Mouse (Mus musculus): ENCODE data around the gene Hp. TPM values are rescaled to one million over a fixed set of nuclear protein-coding genes. Genes with fewer than 3 reads are reported as not detected.

Gene Hp
- polyA plus RNA-seq, 1 experiment from 2014 or later = 3.4 TPM

- peaks cover 3% of the 10 kb centered on the region; the same call in 1 of the 2 replicates for H3K9me3 ChIP-seq (ENCODE audit: control insufficient read depth, low read length)
- no peak overlapping the region for H3K4me3 ChIP-seq (ENCODE audit: low read length)
- WGBS = 78% methylated on average over 4 of the region's 4 CpGs
- no peak overlapping the region for H3K27ac ChIP-seq (ENCODE audit: low read depth, low read length)
- no peaks in the 10 kb centered on the region for H3K4me1 ChIP-seq (ENCODE audit: control insufficient read depth, insufficient read depth, low read length)
- no peak overlapping the region for H3K9ac ChIP-seq (ENCODE audit: low read depth, low read length)
- ATAC-seq (ENCODE audit: low FRiP score, low TSS enrichment) = no peak
- no peak overlapping the region for H3K4me2 ChIP-seq (replicated peaks; ENCODE audit: low read depth, low read length)
- H3K27me3 ChIP-seq (ENCODE audit: control insufficient read depth, insufficient read depth, low read length) = no peaks in the 10 kb centered on the region
- peaks cover 2% of the 10 kb centered on the region; the same call in 1 of the 2 replicates for H3K36me3 ChIP-seq (ENCODE audit: control insufficient read depth, insufficient read depth, low read length)
Measured at GRCm38 (mm10) chr8:109576311-109576710, 2.7 kb downstream of the Hp start.

- no peak for ATAC-seq (ENCODE audit: low FRiP score, low TSS enrichment)
- no peak overlapping the region for H3K4me3 ChIP-seq (ENCODE audit: low read length)
- no peaks in the 10 kb centered on the region for H3K9me3 ChIP-seq (ENCODE audit: control insufficient read depth, low read length)
- H3K36me3 ChIP-seq (ENCODE audit: control insufficient read depth, insufficient read depth, low read length) = peaks cover 9% of the 10 kb centered on the region; the same call in 1 of the 2 replicates
- no peak overlapping the region for H3K27ac ChIP-seq (ENCODE audit: low read depth, low read length)
- peaks cover 3% of the 10 kb centered on the region; the same call in 1 of the 2 replicates for H3K4me1 ChIP-seq (ENCODE audit: control insufficient read depth, insufficient read depth, low read length)
- no peaks in the 10 kb centered on the region for H3K27me3 ChIP-seq (ENCODE audit: control insufficient read depth, insufficient read depth, low read length)
- H3K9ac ChIP-seq (ENCODE audit: low read depth, low read length) = no peak overlapping the region
- 91% methylated on average over 12 of the region's 12 CpGs for WGBS
- H3K4me2 ChIP-seq (replicated peaks; ENCODE audit: low read depth, low read length) = no peak overlapping the region
Measured at GRCm38 (mm10) chr8:109571139-109571538, 7.8 kb downstream of the Hp start.

DNA sequence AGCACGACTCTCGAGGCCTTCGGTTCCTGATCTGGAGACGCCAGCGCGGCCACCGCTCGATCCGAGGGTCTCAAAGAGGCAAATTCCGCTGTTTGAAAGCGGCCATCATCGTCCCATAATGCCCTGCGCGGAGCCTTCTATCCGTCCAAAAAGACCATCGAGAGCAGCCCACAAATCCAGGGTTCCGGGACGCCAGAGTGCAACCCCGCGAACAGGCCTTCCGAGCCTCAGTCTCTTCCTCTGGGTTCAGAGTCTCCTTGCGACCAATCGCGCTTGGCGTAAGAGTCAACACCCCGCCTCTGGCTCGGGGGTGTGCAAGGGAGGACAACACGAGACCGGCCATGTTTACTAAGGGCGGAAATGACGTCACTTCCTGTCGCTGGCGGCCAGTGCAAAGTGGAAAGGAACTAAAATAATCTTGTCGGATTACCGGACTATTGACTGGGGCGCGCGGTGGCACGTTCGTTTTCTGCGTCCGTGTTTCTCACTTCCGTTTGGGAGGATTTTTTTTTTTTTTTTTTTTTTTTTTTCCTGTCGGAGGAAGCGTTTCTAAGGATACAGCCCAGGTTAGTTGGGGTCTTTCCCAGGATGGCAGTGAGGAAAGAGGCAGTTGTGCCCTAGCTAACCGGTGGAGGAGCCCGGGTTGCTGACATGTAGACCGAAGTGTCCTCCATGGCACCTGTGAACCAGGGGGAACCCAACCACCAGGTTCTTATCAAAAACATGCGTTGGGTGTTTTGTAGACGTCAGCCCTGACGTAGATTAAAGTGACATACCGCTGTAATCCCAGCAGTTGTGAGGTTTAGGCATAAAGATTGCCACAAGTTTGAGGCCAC is 13.3 kb downstream of the Hp start, which contains the start of the genes Dhx38 and Txnl4b:
Gene Dhx38, minus strand, starts transcription at position 364 of the 836 bp plus-strand sequence.
Gene Txnl4b, plus strand, starts transcription at position 395 of the 836 bp plus-strand sequence.
- peak; percentile 100 for ATAC-seq (ENCODE audit: low FRiP score, low TSS enrichment)
- Histone ChIP-seq H3K4me2 (replicated peaks; ENCODE audit: low read depth, low read length) (peak within 1 kb of the TSS; percentile 90), H3K4me3 (ENCODE audit: low read length) (peak within 1 kb of the TSS; percentile 98), H3K9me3 (ENCODE audit: control insufficient read depth, low read length) (no peaks in the 10 kb centered on the region), H3K4me1 (ENCODE audit: control insufficient read depth, insufficient read depth, low read length) (peaks cover 12% of the 10 kb centered on the region; the same call in 1 of the 2 replicates), H3K27me3 (ENCODE audit: control insufficient read depth, insufficient read depth, low read length) (no peaks in the 10 kb centered on the region), H3K27ac (ENCODE audit: low read depth, low read length) (peak within 1 kb of the TSS; percentile 87), H3K36me3 (ENCODE audit: control insufficient read depth, insufficient read depth, low read length) (peaks cover 27% of the 10 kb centered on the region), H3K9ac (ENCODE audit: low read depth, low read length) (peak within 1 kb of the TSS; percentile 92)
- under 1% methylated on average over 52 of the region's 52 CpGs for WGBS

- no peaks in the 10 kb centered on the region for H3K9me3 ChIP-seq (ENCODE audit: control insufficient read depth, low read length)
- H3K36me3 ChIP-seq (ENCODE audit: control insufficient read depth, insufficient read depth, low read length) = peaks cover 34% of the 10 kb centered on the region
- peak overlapping the region; percentile 87; the same call in 1 of the 2 replicates for H3K27ac ChIP-seq (ENCODE audit: low read depth, low read length)
- ATAC-seq (ENCODE audit: low FRiP score, low TSS enrichment) = no peak
- H3K4me3 ChIP-seq (ENCODE audit: low read length) = peak overlapping the region; percentile 98
- peak overlapping the region; percentile 90 for H3K4me2 ChIP-seq (replicated peaks; ENCODE audit: low read depth, low read length)
- H3K4me1 ChIP-seq (ENCODE audit: control insufficient read depth, insufficient read depth, low read length) = peaks cover 12% of the 10 kb centered on the region; the same call in 1 of the 2 replicates
- H3K27me3 ChIP-seq (ENCODE audit: control insufficient read depth, insufficient read depth, low read length) = no peaks in the 10 kb centered on the region
- 5% methylated on average over 10 of the region's 10 CpGs for WGBS
- H3K9ac ChIP-seq (ENCODE audit: low read depth, low read length) = peak overlapping the region; percentile 92
Measured at GRCm38 (mm10) chr8:109564766-109565165, 14.2 kb downstream of the Hp start.

GRCm38 (mm10) chr8:109563881-109564280 is 15.1 kb downstream of the Hp start:
- Histone ChIP-seq H3K9me3 (ENCODE audit: control insufficient read depth, low read length) (no peaks in the 10 kb centered on the region), H3K36me3 (ENCODE audit: control insufficient read depth, insufficient read depth, low read length) (peaks cover 38% of the 10 kb centered on the region), H3K4me3 (ENCODE audit: low read length) (peak overlapping the region; percentile 98; the same call in 1 of the 2 replicates), H3K27me3 (ENCODE audit: control insufficient read depth, insufficient read depth, low read length) (no peaks in the 10 kb centered on the region), H3K9ac (ENCODE audit: low read depth, low read length) (no peak overlapping the region), H3K4me1 (ENCODE audit: control insufficient read depth, insufficient read depth, low read length) (peaks cover 12% of the 10 kb centered on the region; the same call in 1 of the 2 replicates), H3K27ac (ENCODE audit: low read depth, low read length) (no peak overlapping the region), H3K4me2 (replicated peaks; ENCODE audit: low read depth, low read length) (peak overlapping the region; percentile 90; the same call in 1 of the 2 replicates)
- WGBS = 87% methylated on average over 2 of the region's 2 CpGs
- ATAC-seq (ENCODE audit: low FRiP score, low TSS enrichment) = no peak

- H3K27me3 ChIP-seq (ENCODE audit: control insufficient read depth, insufficient read depth, low read length) = no peaks in the 10 kb centered on the region
- ATAC-seq (ENCODE audit: low FRiP score, low TSS enrichment) = no peak
- H3K27ac ChIP-seq (ENCODE audit: low read depth, low read length) = no peak overlapping the region
- H3K9me3 ChIP-seq (ENCODE audit: control insufficient read depth, low read length) = no peaks in the 10 kb centered on the region
- H3K4me2 ChIP-seq (replicated peaks; ENCODE audit: low read depth, low read length) = no peak overlapping the region
- peaks cover 96% of the 10 kb centered on the region for H3K36me3 ChIP-seq (ENCODE audit: control insufficient read depth, insufficient read depth, low read length)
- H3K4me3 ChIP-seq (ENCODE audit: low read length) = no peak overlapping the region
- H3K9ac ChIP-seq (ENCODE audit: low read depth, low read length) = no peak overlapping the region
- WGBS = 39% methylated on average over 3 of the region's 3 CpGs
- no peaks in the 10 kb centered on the region for H3K4me1 ChIP-seq (ENCODE audit: control insufficient read depth, insufficient read depth, low read length)
Measured at GRCm38 (mm10) chr8:109551663-109552062, 27.3 kb downstream of the Hp start.

- Histone ChIP-seq H3K4me1 (ENCODE audit: control insufficient read depth, insufficient read depth, low read length) (no peaks in the 10 kb centered on the region), H3K27me3 (ENCODE audit: control insufficient read depth, insufficient read depth, low read length) (no peaks in the 10 kb centered on the region), H3K4me2 (replicated peaks; ENCODE audit: low read depth, low read length) (no peak overlapping the region), H3K4me3 (ENCODE audit: low read length) (no peak overlapping the region), H3K36me3 (ENCODE audit: control insufficient read depth, insufficient read depth, low read length) (peaks cover 22% of the 10 kb centered on the region), H3K9ac (ENCODE audit: low read depth, low read length) (no peak overlapping the region), H3K9me3 (ENCODE audit: control insufficient read depth, low read length) (no peaks in the 10 kb centered on the region), H3K27ac (ENCODE audit: low read depth, low read length) (no peak overlapping the region)
- ATAC-seq (ENCODE audit: low FRiP score, low TSS enrichment) = no peak
- 44% methylated on average over 3 of the region's 3 CpGs for WGBS
Measured at GRCm38 (mm10) chr8:109544049-109544448, 34.9 kb downstream of the Hp start.

DNA sequence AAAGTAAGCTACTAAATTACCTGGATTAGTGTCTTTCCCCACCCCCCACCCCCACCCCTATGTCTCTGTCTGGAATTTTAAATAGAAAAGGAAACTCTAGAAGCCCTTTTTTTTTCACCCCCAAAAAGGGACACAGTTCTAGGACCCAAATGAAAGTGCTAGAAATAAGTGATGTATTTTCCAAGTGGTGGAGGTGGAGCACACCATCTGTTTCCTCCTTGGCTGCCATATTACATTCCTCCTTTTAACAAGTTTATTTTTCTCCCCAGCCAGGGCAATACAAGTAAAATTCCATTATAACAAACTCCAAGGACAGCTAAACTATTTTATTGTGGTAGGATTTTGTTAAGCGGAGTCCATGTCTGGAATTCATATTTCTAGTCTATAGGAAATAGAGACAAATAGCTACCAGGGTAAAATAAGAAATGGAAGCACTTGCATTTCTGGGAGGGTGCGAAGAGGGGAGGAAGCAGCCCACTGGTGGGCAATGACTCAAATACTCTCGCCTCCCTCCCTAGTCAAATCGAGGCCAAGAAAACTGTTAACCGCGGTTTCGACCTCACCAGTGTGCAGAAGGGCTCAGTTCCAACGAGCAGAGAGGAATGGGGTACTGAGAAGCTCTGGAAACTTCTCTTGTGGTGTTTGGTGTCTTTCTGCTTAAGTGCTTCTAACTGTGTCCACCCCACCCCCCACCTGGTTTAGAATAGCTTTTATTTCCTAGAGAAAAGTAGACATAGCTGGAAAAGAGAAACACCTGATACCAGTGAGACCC is 36.0 kb downstream of the Hp start:
- Histone ChIP-seq H3K4me1 (ENCODE audit: control insufficient read depth, insufficient read depth, low read length) (no peaks in the 10 kb centered on the region), H3K36me3 (ENCODE audit: control insufficient read depth, insufficient read depth, low read length) (peaks cover 12% of the 10 kb centered on the region), H3K4me3 (ENCODE audit: low read length) (no peak overlapping the region), H3K9me3 (ENCODE audit: control insufficient read depth, low read length) (no peaks in the 10 kb centered on the region), H3K27me3 (ENCODE audit: control insufficient read depth, insufficient read depth, low read length) (no peaks in the 10 kb centered on the region), H3K27ac (ENCODE audit: low read depth, low read length) (no peak overlapping the region), H3K9ac (ENCODE audit: low read depth, low read length) (no peak overlapping the region), H3K4me2 (replicated peaks; ENCODE audit: low read depth, low read length) (no peak overlapping the region)
- WGBS = 72% methylated on average over 8 of the region's 8 CpGs
- ATAC-seq (ENCODE audit: low FRiP score, low TSS enrichment) = no peak
